Mouse (Mus musculus): ENCODE measurements around the gene Dpp8. TPM values are rescaled to one million over a fixed set of nuclear protein-coding genes. Genes with fewer than 3 reads are reported as not detected.
A peak's percentile ranks its signal among the peaks of the same experiment; 100 is the strongest.

Gene Dpp8
- polyA plus RNA-seq, 1 experiment from 2014 or later, result 30.4 TPM

- Histone ChIP-seq H3K27ac (replicated peaks; ENCODE audit: low read depth, low read length) (no peak overlapping the region), H3K36me3 (replicated peaks; ENCODE audit: control insufficient read depth, insufficient read depth, low read depth, low read length) (no peaks in the 10 kb centered on the region), H3K4me2 (ENCODE audit: low read depth, low read length) (no peak overlapping the region), H3K9me3 (replicated peaks; ENCODE audit: control insufficient read depth, low read length) (no peaks in the 10 kb centered on the region), H3K4me3 (ENCODE audit: low read depth, low read length) (no peak overlapping the region), H3K4me1 (ENCODE audit: control insufficient read depth, insufficient read depth, low read length) (peaks cover 5% of the 10 kb centered on the region), H3K9ac (replicated peaks; ENCODE audit: low read length) (no peak overlapping the region), H3K27me3 (ENCODE audit: control insufficient read depth, insufficient read depth, low read length) (no peaks in the 10 kb centered on the region)
- 79% methylated on average over 2 of the region's 2 CpGs for WGBS
- ATAC-seq (replicated peaks; ENCODE audit: insufficient number of reproducible peaks, low FRiP score, low TSS enrichment, low read depth) (no peak), DNase-seq (ENCODE audit: low spot score) (no peak)
These were observed 81.5 kb downstream of the Dpp8 start for GRCm38 (mm10) chr9:65113694-65114093.

DNA sequence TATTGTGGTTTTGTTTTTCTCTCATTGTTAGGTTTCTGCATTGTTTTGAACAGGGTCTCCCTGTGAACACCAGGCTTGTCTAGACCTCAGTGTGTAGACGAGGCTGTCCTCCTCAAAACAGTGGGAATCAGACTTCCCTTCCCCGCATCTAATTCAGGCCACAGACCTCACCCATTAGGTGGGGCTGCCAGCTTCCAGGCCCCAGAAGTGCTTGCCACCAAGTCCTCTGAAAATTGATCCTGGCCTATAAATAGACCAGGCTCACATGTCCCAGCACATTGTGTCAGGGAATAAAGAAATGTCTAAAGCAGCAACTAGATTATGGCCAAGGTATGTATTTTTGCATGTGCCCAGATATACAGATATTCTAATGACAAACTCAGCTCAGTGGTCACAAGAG is 83.7 kb downstream of the Dpp8 start:
- no peaks in the 10 kb centered on the region for H3K36me3 ChIP-seq (replicated peaks; ENCODE audit: control insufficient read depth, insufficient read depth, low read depth, low read length)
- DNase-seq (ENCODE audit: low spot score), result no peak
- no peaks in the 10 kb centered on the region for H3K27me3 ChIP-seq (ENCODE audit: control insufficient read depth, insufficient read depth, low read length)
- no peak overlapping the region for H3K4me2 ChIP-seq (ENCODE audit: low read depth, low read length)
- H3K9me3 ChIP-seq (replicated peaks; ENCODE audit: control insufficient read depth, low read length), result no peaks in the 10 kb centered on the region
- H3K4me1 ChIP-seq (ENCODE audit: control insufficient read depth, insufficient read depth, low read length), result no peaks in the 10 kb centered on the region
- no peak for ATAC-seq (replicated peaks; ENCODE audit: insufficient number of reproducible peaks, low FRiP score, low TSS enrichment, low read depth)
- H3K9ac ChIP-seq (replicated peaks; ENCODE audit: low read length), result no peak overlapping the region
- no peak overlapping the region for H3K4me3 ChIP-seq (ENCODE audit: low read depth, low read length)
- WGBS, result 72% methylated on average over 2 of the region's 2 CpGs
- H3K27ac ChIP-seq (replicated peaks; ENCODE audit: low read depth, low read length), result no peak overlapping the region

- Histone ChIP-seq H3K27me3 (ENCODE audit: control insufficient read depth, insufficient read depth, low read length) (no peaks in the 10 kb centered on the region), H3K4me2 (ENCODE audit: low read depth, low read length) (no peak overlapping the region), H3K4me1 (ENCODE audit: control insufficient read depth, insufficient read depth, low read length) (no peaks in the 10 kb centered on the region), H3K9ac (replicated peaks; ENCODE audit: low read length) (no peak overlapping the region), H3K9me3 (replicated peaks; ENCODE audit: control insufficient read depth, low read length) (no peaks in the 10 kb centered on the region), H3K36me3 (replicated peaks; ENCODE audit: control insufficient read depth, insufficient read depth, low read depth, low read length) (no peaks in the 10 kb centered on the region), H3K4me3 (ENCODE audit: low read depth, low read length) (no peak overlapping the region), H3K27ac (replicated peaks; ENCODE audit: low read depth, low read length) (no peak overlapping the region)
- ATAC-seq (replicated peaks; ENCODE audit: insufficient number of reproducible peaks, low FRiP score, low TSS enrichment, low read depth) (no peak), DNase-seq (ENCODE audit: low spot score) (no peak)
- 72% methylated on average over 2 of the region's 2 CpGs for WGBS
These were observed 85.3 kb downstream of the Dpp8 start for GRCm38 (mm10) chr9:65117516-65117915.

DNA sequence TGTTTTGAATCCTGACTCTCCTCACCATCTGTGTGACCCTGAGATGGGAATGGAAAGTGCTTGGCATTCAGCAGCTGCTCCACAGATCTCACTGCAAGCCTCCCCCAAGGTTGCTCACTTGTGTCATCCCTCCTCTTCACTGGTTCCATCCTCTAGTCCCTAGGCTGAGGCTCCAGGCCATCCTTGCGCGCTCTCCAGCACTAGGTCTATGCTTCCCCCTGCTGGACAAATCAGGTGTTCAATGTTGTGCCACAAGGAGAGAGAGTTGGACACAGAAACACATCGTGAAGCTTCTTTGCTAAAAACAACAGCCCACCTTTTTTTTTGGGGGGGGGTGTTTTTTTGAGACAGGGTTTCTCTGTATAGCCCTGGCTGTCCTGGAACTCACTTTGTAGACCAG is 88.7 kb downstream of the Dpp8 start:
- Histone ChIP-seq H3K4me3 (ENCODE audit: low read depth, low read length) (no peak overlapping the region), H3K9me3 (replicated peaks; ENCODE audit: control insufficient read depth, low read length) (no peaks in the 10 kb centered on the region), H3K4me2 (ENCODE audit: low read depth, low read length) (no peak overlapping the region), H3K27me3 (ENCODE audit: control insufficient read depth, insufficient read depth, low read length) (no peaks in the 10 kb centered on the region), H3K27ac (replicated peaks; ENCODE audit: low read depth, low read length) (no peak overlapping the region), H3K4me1 (ENCODE audit: control insufficient read depth, insufficient read depth, low read length) (no peaks in the 10 kb centered on the region), H3K9ac (replicated peaks; ENCODE audit: low read length) (no peak overlapping the region), H3K36me3 (replicated peaks; ENCODE audit: control insufficient read depth, insufficient read depth, low read depth, low read length) (no peaks in the 10 kb centered on the region)
- DNase-seq (ENCODE audit: low spot score) (peak; percentile 88), ATAC-seq (replicated peaks; ENCODE audit: insufficient number of reproducible peaks, low FRiP score, low TSS enrichment, low read depth) (no peak)
- 4% methylated on average over 3 of the region's 3 CpGs for WGBS

- DNase-seq (ENCODE audit: low spot score), result no peak
- no peaks in the 10 kb centered on the region for H3K27me3 ChIP-seq (ENCODE audit: control insufficient read depth, insufficient read depth, low read length)
- no peak overlapping the region for H3K27ac ChIP-seq (replicated peaks; ENCODE audit: low read depth, low read length)
- no peak for ATAC-seq (replicated peaks; ENCODE audit: insufficient number of reproducible peaks, low FRiP score, low TSS enrichment, low read depth)
- no peaks in the 10 kb centered on the region for H3K4me1 ChIP-seq (ENCODE audit: control insufficient read depth, insufficient read depth, low read length)
- 14% methylated on average over 18 of the region's 18 CpGs for WGBS
- H3K9me3 ChIP-seq (replicated peaks; ENCODE audit: control insufficient read depth, low read length), result no peaks in the 10 kb centered on the region
- H3K4me2 ChIP-seq (ENCODE audit: low read depth, low read length), result peak overlapping the region; percentile 10
- H3K9ac ChIP-seq (replicated peaks; ENCODE audit: low read length), result no peak overlapping the region
- H3K4me3 ChIP-seq (ENCODE audit: low read depth, low read length), result no peak overlapping the region
- no peaks in the 10 kb centered on the region for H3K36me3 ChIP-seq (replicated peaks; ENCODE audit: control insufficient read depth, insufficient read depth, low read depth, low read length)
These were observed 90.3 kb downstream of the Dpp8 start for GRCm38 (mm10) chr9:65122545-65122944.

GRCm38 (mm10) chr9:65123552-65124168 is 91.4 kb downstream of the Dpp8 start:
- H3K4me3 ChIP-seq (ENCODE audit: low read depth, low read length), result peak overlapping the region; percentile 42
- no peaks in the 10 kb centered on the region for H3K36me3 ChIP-seq (replicated peaks; ENCODE audit: control insufficient read depth, insufficient read depth, low read depth, low read length)
- no peaks in the 10 kb centered on the region for H3K9me3 ChIP-seq (replicated peaks; ENCODE audit: control insufficient read depth, low read length)
- WGBS, result under 1% methylated on average over 48 of the region's 48 CpGs
- H3K9ac ChIP-seq (replicated peaks; ENCODE audit: low read length), result peak overlapping the region; percentile 72
- no peak overlapping the region for H3K27ac ChIP-seq (replicated peaks; ENCODE audit: low read depth, low read length)
- H3K4me2 ChIP-seq (ENCODE audit: low read depth, low read length), result peak overlapping the region; percentile 92
- no peaks in the 10 kb centered on the region for H3K4me1 ChIP-seq (ENCODE audit: control insufficient read depth, insufficient read depth, low read length)
- H3K27me3 ChIP-seq (ENCODE audit: control insufficient read depth, insufficient read depth, low read length), result no peaks in the 10 kb centered on the region
- DNase-seq (ENCODE audit: low spot score), result peak; percentile 89
- ATAC-seq (replicated peaks; ENCODE audit: insufficient number of reproducible peaks, low FRiP score, low TSS enrichment, low read depth), result peak; percentile 54

DNA sequence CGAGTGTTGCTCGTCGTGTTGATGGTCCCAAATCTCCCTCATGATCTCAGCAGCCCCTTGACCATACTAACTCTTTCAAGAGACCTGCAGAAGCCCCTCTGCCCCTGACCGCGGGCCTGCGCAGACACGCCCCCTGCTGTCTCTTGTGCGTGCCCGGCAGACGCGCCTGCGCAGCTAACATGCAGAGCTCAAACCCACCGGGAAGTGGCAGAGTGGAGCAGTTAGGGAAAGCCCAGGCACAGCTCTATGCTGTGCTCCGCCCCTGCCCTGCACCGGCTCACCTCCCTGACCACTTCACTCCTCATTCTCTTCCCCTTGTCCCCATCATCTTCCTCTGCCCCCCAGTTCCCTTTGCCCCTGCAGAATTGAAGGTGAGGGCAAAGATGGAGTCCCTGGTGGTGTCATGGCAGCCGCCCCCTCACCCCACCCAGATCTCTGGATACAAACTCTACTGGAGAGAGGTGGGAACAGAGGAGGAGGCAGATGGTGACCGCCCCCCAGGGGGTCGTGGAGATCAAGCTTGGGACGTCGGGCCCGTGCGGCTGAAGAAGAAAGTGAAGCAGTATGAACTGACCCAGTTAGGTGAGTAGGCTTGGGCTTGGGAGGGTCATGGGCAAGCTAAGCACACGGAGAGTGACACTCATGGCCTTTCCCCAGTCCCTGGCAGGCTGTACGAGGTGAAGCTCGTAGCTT is 96.1 kb downstream of the Dpp8 start:
- Histone ChIP-seq H3K27ac (replicated peaks; ENCODE audit: low read depth, low read length) (no peak overlapping the region), H3K4me1 (ENCODE audit: control insufficient read depth, insufficient read depth, low read length) (no peaks in the 10 kb centered on the region), H3K9me3 (replicated peaks; ENCODE audit: control insufficient read depth, low read length) (no peaks in the 10 kb centered on the region), H3K4me3 (ENCODE audit: low read depth, low read length) (no peak overlapping the region), H3K4me2 (ENCODE audit: low read depth, low read length) (peak overlapping the region; percentile 34), H3K9ac (replicated peaks; ENCODE audit: low read length) (no peak overlapping the region), H3K27me3 (ENCODE audit: control insufficient read depth, insufficient read depth, low read length) (no peaks in the 10 kb centered on the region), H3K36me3 (replicated peaks; ENCODE audit: control insufficient read depth, insufficient read depth, low read depth, low read length) (no peaks in the 10 kb centered on the region; the same call in 1 of the 2 replicates)
- 6% methylated on average over 24 of the region's 25 CpGs for WGBS
- peak; percentile 80 for DNase-seq (ENCODE audit: low spot score)
- ATAC-seq (replicated peaks; ENCODE audit: insufficient number of reproducible peaks, low FRiP score, low TSS enrichment, low read depth), result no peak

GRCm38 (mm10) chr9:65131717-65132116 is 99.5 kb downstream of the Dpp8 start:
- ATAC-seq (replicated peaks; ENCODE audit: insufficient number of reproducible peaks, low FRiP score, low TSS enrichment, low read depth), result no peak
- no peak for DNase-seq (ENCODE audit: low spot score)
- H3K36me3 ChIP-seq (replicated peaks; ENCODE audit: control insufficient read depth, insufficient read depth, low read depth, low read length), result no peaks in the 10 kb centered on the region; the same call in 1 of the 2 replicates
- no peak overlapping the region for H3K4me2 ChIP-seq (ENCODE audit: low read depth, low read length)
- WGBS, result 75% methylated on average over 5 of the region's 5 CpGs
- H3K9ac ChIP-seq (replicated peaks; ENCODE audit: low read length), result no peak overlapping the region
- no peaks in the 10 kb centered on the region for H3K27me3 ChIP-seq (ENCODE audit: control insufficient read depth, insufficient read depth, low read length)
- no peak overlapping the region for H3K4me3 ChIP-seq (ENCODE audit: low read depth, low read length)
- no peaks in the 10 kb centered on the region for H3K9me3 ChIP-seq (replicated peaks; ENCODE audit: control insufficient read depth, low read length)
- H3K27ac ChIP-seq (replicated peaks; ENCODE audit: low read depth, low read length), result no peak overlapping the region
- no peaks in the 10 kb centered on the region; the same call in 1 of the 2 replicates for H3K4me1 ChIP-seq (ENCODE audit: control insufficient read depth, insufficient read depth, low read length)

Data from embryonic facial prominence, embryonic 11.5 days (tissue).